Mouse (Mus musculus): Measurements from ENCODE around the gene Plpp4.

- TF ChIP-seq E2F4 (IDR thresholded peaks at IDR 0.05; ENCODE audit: insufficient read depth) (no peak), POLR2A (IDR thresholded peaks at IDR 0.05; ENCODE audit: insufficient read length, low read depth) (no peak), POLR2AphosphoS2 (IDR thresholded peaks at IDR 0.05; ENCODE audit: insufficient read length, low read depth) (no peak), MYOG (IDR thresholded peaks at IDR 0.05; ENCODE audit: control insufficient read depth in 1 of 3, insufficient read depth in 1 of 3, insufficient read length in 2 of 3, low read depth in 2 of 3) (no peak), MAX (IDR thresholded peaks at IDR 0.05; ENCODE audit: low read depth) (no peak), MYOD1 (IDR thresholded peaks at IDR 0.05; ENCODE audit: control insufficient read depth in 1 of 3, insufficient read length in 2 of 3, low read depth in 2 of 3) (no peak), USF1 (IDR thresholded peaks at IDR 0.05; ENCODE audit: low read depth) (no peak), TCF12 (IDR thresholded peaks at IDR 0.05; ENCODE audit: insufficient read depth, poor library complexity, severe bottlenecking) (no peak), SRF (IDR thresholded peaks at IDR 0.05; ENCODE audit: control insufficient read depth, insufficient read length, low read depth) (no peak)
Measured at GRCm38 (mm10) chr7:129406069-129406468, 149.2 kb downstream of the Plpp4 start.

Data from myocyte (in vitro differentiated cells).